Mouse (Mus musculus) left cerebral cortex, adult 9 months (tissue): ENCODE results near the gene Tmem60.

Source experiments
- DNase-seq, 2 experiments: peaks; one replicate each; pipeline ENCODE4 v3.0.0; 2022; ENCODE audit warnings: low spot score in 2 of 2

The Tmem60 gene

DNA sequence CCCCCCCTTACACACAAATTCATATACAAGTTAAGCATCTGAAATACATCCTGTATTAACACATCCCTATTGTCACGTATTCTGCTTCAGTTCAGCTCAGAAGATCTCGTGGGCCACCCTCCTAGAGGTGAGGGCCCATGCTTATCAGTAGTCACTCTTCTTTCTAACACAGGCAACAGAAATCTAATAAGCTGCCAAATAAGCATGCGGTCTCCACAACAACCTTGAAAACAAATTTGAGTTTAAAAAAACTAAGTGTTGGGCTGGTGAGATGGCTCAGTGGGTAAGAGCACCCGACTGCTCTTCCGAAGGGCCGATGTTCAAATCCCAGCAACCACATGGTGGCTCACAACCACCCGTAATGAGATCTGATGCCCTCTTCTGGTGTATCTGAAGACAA lies 24.2 kb downstream of the Tmem60 start:
- DNase-seq: no peak

DNA sequence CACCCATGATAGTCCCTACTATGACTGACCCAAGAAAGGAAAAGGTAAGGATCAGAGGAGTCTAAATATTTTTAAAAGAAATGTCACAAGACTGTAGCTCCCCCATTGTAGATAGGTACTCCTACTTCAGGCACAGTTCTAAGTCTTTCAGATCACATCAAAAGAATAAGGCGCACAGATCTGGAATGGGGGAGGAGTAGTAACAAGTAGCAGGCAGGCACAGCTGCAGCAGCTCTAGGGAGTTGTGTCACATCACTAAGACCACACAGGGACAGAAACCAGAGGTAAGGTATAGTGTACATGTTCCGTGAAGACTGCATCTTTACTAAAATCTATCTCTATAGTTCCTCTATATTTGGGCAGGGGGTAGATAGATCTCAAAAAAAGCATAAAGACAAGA lies 29.8 kb downstream of the Tmem60 start:
- no peak for DNase-seq

DNA sequence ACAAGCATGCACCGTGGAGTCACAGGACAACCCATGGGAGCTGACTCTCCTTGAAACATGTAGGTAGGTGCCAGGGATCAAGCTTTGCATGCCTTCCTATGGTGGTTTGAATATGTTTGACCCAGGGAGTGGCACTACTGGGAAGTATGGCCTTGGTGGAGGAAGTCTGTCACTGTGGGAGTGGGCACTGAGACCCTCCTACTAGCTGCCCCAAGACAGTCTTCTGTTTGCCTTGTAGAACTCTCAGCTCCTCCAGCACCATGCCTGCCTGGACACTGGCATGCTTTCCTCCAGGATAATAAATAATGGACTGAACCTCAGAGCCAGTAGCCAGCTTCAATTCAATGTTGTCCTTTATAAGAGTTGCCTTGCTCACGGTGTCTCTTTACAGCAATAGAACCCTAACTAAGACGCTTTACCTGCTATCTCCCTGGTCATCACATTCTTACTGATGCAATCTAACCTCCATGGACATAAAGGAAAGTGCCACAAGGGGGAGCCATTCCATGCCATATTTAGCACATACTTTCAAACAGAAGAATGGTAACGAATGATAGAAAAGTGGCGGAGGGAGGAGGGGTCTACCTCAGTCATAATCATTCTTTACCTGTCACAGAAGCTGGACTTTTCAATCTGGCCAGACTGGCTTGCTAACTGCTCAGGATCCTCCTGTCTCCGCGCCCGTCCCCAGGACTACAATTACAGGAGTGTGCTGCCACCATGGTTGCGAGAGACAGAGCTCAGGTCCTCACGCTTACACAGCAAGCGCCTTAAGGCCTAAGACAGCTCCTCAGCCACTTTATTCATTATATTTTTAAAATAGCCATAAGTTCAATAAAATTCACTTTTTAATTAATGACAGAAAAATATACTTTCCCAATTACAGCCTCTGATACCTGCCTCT lies 31.6 kb downstream of the Tmem60 start:
- peak; percentile 26 to 82 for DNase-seq

DNA sequence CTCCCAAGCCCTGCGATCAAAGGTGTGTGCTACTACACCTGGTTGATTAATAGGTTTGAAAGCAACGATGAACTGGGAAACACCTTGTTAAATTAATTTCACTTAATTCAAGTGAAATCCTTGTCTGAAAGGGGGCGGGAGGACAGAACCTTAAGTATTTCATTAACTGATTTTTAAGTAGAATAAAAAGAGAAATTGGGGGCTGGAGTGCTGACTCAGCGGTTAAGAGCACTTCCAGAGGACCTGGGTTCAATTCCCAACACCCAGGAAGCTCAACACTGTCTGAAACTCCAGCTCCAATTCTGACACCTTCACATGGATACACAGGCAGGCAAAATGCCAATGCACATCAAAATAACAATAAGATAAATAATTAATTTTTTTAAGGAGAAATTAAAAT lies 37.0 kb downstream of the Tmem60 start:
- DNase-seq: no peak

DNA sequence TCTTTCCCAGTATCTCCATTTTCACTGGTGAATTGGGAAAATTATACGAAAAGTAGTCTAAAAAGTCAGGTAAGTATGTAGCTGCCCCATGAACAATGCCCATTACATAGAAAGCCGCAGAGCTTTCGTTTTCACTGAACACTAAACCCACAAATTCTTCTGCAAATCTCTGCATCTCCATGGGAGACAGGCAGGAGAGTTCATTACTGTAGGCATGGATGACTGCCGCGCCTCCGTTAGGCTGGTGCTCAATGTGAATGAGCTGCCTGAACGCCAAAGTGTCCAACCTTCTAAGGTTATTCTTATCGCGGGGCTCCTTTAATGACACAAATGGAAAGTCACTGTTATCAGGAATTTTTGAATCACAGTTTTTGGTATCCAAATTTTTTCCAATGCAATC lies 37.6 kb downstream of the Tmem60 start:
- DNase-seq: no peak

DNA sequence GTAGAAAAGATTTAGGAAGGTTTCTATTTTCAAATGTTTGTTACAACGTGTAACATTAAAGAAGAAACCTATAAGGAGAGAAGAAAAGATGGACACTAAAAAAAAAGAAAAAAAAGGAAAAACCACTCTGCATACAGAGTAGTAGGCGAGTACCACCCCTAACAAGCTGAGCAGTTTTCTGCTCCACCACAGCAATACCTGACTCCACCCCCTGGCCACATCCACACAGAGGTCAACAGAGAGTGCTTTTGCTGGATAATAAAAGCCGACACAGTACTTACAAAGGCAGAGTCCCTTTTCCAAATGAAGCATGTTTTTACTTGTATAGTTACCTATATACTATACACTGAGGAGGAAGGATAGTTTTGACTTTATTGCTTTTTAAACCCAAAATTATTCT lies 42.6 kb downstream of the Tmem60 start:
- no peak for DNase-seq

DNA sequence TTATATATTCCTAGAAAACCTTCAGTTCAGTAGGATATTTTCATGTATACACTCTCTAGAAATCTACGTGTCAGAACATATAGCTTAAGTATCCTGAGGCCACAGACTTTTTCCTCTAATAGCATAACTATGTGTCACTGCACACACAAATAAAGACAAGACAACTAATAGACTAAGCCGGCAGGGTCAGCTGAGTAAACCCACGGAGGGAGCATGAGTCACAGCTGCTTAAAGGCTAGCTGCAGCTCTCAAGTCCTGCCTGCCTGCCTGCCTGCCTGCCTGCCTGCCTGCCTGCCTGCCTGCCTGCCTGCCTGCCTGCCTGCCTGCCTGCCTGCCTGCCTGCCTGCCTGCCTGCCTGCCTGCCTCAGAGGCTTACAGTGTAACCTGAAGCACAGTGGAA lies 43.5 kb downstream of the Tmem60 start:
- no peak for DNase-seq

DNA sequence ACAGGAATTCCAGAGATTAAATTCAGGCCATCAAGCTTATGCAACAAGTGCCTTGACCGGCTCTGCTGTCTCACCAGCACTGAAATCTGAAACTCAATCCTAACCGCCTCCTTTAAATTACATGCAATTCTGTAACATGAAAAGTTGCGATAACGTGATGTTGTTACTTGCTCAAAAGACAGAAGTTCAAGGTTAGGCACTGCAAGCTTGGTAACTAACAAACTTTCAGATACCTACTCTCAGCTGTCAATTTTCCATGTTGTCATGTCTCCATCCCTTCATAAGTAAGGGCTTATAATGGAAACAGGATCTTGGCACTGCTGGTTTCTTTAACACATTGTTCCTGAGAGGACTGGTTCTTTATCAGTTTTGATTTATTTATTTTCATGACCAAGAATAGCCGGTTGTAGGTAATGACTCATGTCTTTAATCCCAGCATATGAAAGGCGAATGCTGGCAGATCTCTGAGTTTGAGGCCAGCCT lies 47.7 kb downstream of the Tmem60 start:
- no peak for DNase-seq

DNA sequence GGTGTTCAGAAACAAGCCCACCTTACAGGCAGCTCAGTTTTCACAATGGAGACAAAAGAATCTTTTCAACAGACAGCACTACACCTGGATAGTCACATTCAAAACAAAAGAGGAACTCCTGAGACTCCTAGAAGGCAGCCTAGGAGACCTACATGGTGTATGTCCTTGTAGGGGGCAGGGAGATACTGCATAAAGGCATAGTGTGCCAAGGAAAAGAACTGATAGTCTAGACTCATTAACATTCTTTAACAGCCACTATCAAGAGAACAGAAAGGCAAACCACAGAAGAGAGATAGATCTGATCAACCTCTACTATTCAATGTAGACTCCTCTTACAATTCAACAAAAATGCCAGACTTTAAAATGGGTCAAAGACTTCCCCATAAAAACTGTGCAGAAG lies 48.4 kb downstream of the Tmem60 start:
- no peak for DNase-seq

DNA sequence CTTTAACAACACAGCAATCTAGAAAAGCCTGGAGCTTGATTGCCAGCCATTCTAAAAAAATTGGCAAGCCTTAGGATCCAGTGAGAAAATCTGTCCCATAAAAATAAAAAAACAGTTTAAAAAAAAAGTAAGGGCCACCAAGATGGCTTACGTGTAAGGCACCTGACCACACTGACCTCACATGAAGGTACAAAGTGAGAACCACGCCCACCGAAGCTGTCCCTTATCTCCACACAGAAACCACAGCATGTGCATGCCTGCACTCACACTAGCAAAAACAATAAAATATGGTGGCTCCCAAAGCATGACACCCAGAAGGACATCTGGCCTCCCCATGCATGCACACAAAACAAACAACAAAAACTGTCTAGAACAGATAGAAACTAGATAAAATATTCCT lies 49.3 kb downstream of the Tmem60 start:
- no peak for DNase-seq

DNA sequence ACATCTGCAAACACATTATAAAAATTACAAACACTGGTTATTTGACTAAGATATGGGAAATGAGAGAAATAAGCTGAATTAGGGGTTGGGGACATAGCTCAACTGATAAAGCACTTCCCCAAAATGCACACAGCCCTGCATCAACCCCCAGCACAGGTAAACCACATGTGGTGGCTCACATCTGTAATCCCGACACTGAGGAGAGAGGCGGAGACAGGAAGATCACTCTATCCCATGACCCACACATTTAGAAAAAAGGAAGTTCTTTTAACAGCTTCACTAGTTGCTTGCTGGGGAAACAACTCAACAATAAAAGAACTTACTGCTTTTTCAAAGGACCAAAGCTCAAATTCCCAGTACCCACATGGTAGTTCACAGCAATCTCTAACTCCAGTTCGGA lies 50.6 kb downstream of the Tmem60 start:
- DNase-seq: no peak

DNA sequence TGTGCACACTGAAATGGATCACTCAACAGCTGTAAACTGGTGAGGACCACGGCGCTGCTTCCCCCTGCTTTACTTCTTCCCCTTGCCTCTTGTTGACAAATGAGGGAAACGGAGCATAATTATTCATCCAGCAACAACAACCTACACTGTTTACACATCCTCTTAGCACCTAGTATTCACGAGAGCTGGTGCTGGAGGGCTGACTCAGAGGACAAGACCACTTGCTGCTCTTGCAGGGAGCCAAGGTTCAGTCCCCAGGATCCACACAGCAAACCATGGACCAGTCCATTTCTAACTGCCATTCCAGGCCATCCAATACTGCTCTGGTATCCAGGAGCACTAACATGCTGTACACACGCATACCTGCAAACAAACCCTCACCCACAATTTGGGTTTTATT lies 53.9 kb downstream of the Tmem60 start:
- no peak for DNase-seq
